Mouse (Mus musculus): ENCODE data around the gene Zfp781.
"Not testable (repeated sequence)": the region's sequence is repeated elsewhere in the genome, so short reads cannot be mapped to it uniquely, and the experiment has no call there.

Zfp781 gene

GRCm38 (mm10) chr10:81929842-81930743 lies at the start of gene Zfp781:
TSS of gene Zfp781 (minus strand) at chr10:81930480.
- DNase-seq (ENCODE audit: extremely low read depth, low read depth) = not testable (repeated sequence)

- DNase-seq (ENCODE audit: extremely low read depth, low read depth) = not testable (repeated sequence)
Measured at GRCm38 (mm10) chr10:81978365-81979003, 48.2 kb upstream of the Zfp781 start.

- DNase-seq (ENCODE audit: extremely low read depth, low read depth) = not testable (repeated sequence)
Measured at GRCm38 (mm10) chr10:81930744-81931118, 451 bp upstream of the Zfp781 start.

GRCm38 (mm10) chr10:81863409-81864407 lies 66.6 kb downstream of the Zfp781 start, which contains the start of gene Gm32687:
TSS of gene Gm32687 (plus strand) at chr10:81863934.
- not testable (repeated sequence) for DNase-seq (ENCODE audit: extremely low read depth, low read depth)

All from MEL-GATA-1-ER (cell line).